ENCODE assay signal across 13 mouse cellular contexts in the genomic region with DNA sequence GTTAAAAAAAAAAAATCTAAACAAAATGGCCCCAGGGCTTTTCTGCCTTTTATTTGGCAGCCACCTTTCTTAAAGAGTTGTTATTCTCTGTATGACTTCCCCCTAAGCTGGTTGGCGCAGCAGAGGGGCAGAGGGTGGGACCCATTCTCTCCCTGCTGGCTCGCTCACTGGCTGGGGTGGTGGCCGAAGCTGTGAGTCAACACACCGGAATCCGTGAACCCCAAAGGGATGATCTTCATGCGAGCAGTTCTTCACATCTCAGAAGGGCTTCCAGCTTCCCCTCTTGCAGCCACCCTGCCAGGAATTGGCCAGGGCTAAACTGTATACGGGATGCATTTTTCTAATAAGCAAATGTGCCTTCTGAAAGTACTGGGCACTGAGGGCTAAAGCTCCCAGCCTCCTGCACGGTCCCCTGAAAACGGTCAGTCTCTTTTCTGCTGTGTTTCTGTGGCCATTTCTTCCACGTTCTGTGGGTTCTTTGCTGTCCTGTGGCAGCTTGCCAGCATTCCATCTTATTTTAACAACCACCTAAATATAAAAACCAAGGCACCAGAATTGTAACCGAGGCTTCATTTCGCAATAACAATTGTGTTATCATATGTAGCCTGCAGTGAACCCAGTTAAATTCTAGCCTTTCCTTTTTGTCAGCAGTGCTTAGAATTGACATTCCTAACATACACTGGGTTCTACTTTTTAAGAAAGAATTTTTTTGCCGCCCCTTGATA. TPM values are rescaled to one million over a fixed set of nuclear protein-coding genes. Genes with fewer than 3 reads are reported as not detected.
DNase-seq lines count a peak whose midpoint lies in the region; ATAC-seq and TF ChIP-seq lines count a peak whose summit lies in the region.
"Had no signal": no experiment of that assay in that cellular context is flagged by ENCODE, and none has a peak within 500 bp of the region (broad histone marks: within the 10 kb centered on the region; RNA-seq: fewer than 3 reads in every experiment).

No protein-coding gene starts in this region.

- H3K27ac ChIP-seq in embryonic facial prominence, embryonic 13.5 days, result no peak overlapping the region
- H3K27ac ChIP-seq in embryonic facial prominence, embryonic 10.5 days (replicated peaks), result no peak overlapping the region
- H3K27ac ChIP-seq in midbrain, embryonic 14.5 days (replicated peaks; ENCODE audit: low read depth, low read length), result no peak overlapping the region
- H3K27ac ChIP-seq in midbrain, embryonic 11.5 days (ENCODE audit: low read depth, low read length), result no peak overlapping the region
- H3K27ac ChIP-seq in heart, embryonic 12.5 days (ENCODE audit: poor library complexity, severe bottlenecking), result peak overlapping the region; percentile 69
- H3K27ac ChIP-seq in left cerebral cortex, adult 2 months, result no peak overlapping the region
- H3K27ac ChIP-seq: liver, embryonic 12.5 days; midbrain, embryonic 13.5 days had no signal

- H3K4me3 ChIP-seq in embryonic facial prominence, embryonic 13.5 days, result no peak overlapping the region
- no peak overlapping the region for H3K4me3 ChIP-seq in embryonic facial prominence, embryonic 10.5 days
- no peak overlapping the region for H3K4me3 ChIP-seq in midbrain, embryonic 14.5 days (replicated peaks; ENCODE audit: low read depth, low read length)
- no peak overlapping the region for H3K4me3 ChIP-seq in midbrain, embryonic 11.5 days (ENCODE audit: low read depth, low read length)
- H3K4me3 ChIP-seq in heart, embryonic 12.5 days, result 0 out of 2 replicates have a peak overlapping the region, but pooled peaks have one; percentile 9
- peak overlapping the region; percentile 2 for H3K4me3 ChIP-seq in myocyte
- H3K4me3 ChIP-seq in left cerebral cortex, adult 2 months, result no peak overlapping the region
- H3K4me3 ChIP-seq: liver, embryonic 12.5 days; midbrain, embryonic 13.5 days had no signal

- 40% methylated on average over 13 of the region's 13 CpGs for WGBS in embryonic facial prominence, embryonic 13.5 days
- 59% methylated on average over 13 of the region's 13 CpGs for WGBS in embryonic facial prominence, embryonic 10.5 days
- WGBS in midbrain, embryonic 14.5 days, result 64% methylated on average over 13 of the region's 13 CpGs
- 67% methylated on average over 13 of the region's 13 CpGs for WGBS in midbrain, embryonic 11.5 days
- WGBS in heart, embryonic 12.5 days, result 43% methylated on average over 13 of the region's 13 CpGs

- peaks cover 41% of the 10 kb centered on the region for H3K79me2 ChIP-seq in myocyte (ENCODE audit: control insufficient read depth, insufficient read depth)

- no peak for TF ChIP-seq POLR2A in myocyte (IDR thresholded peaks at IDR 0.05; ENCODE audit: insufficient read length, low read depth)

- H3K36me3 ChIP-seq in embryonic facial prominence, embryonic 13.5 days, result no peaks in the 10 kb centered on the region
- H3K36me3 ChIP-seq in embryonic facial prominence, embryonic 10.5 days (replicated peaks), result no peaks in the 10 kb centered on the region
- H3K36me3 ChIP-seq in midbrain, embryonic 14.5 days (ENCODE audit: control insufficient read depth, insufficient read depth, low read length), result no peaks in the 10 kb centered on the region
- H3K36me3 ChIP-seq in midbrain, embryonic 11.5 days (ENCODE audit: control insufficient read depth, insufficient read depth, low read length), result no peaks in the 10 kb centered on the region
- H3K36me3 ChIP-seq in heart, embryonic 12.5 days, result peaks cover 4% of the 10 kb centered on the region
- H3K36me3 ChIP-seq in myocyte (ENCODE audit: control insufficient read depth, insufficient read depth), result no peaks in the 10 kb centered on the region
- H3K36me3 ChIP-seq: liver, embryonic 12.5 days; midbrain, embryonic 13.5 days had no signal

- 0 out of 2 replicates have a peak, but pooled peaks cover 4% of the 10 kb centered on the region for H3K9me3 ChIP-seq in embryonic facial prominence, embryonic 13.5 days
- no peaks in the 10 kb centered on the region for H3K9me3 ChIP-seq in embryonic facial prominence, embryonic 10.5 days
- H3K9me3 ChIP-seq in midbrain, embryonic 14.5 days (ENCODE audit: control insufficient read depth, low read length), result no peaks in the 10 kb centered on the region
- H3K9me3 ChIP-seq in midbrain, embryonic 11.5 days (ENCODE audit: control insufficient read depth, low read length), result no peaks in the 10 kb centered on the region
- no peaks in the 10 kb centered on the region; the same call in 1 of the 2 replicates for H3K9me3 ChIP-seq in heart, embryonic 12.5 days (replicated peaks)
- H3K9me3 ChIP-seq: liver, embryonic 12.5 days; midbrain, embryonic 13.5 days had no signal

- H3K9ac ChIP-seq in embryonic facial prominence, embryonic 13.5 days, result no peak overlapping the region
- H3K9ac ChIP-seq in midbrain, embryonic 14.5 days (replicated peaks; ENCODE audit: low read length), result 0 out of 2 replicates have a peak overlapping the region, but pooled peaks have one; percentile 9
- H3K9ac ChIP-seq in midbrain, embryonic 11.5 days (ENCODE audit: low read length), result no peak overlapping the region
- H3K9ac ChIP-seq in heart, embryonic 12.5 days, result peak overlapping the region; percentile 61
- H3K9ac ChIP-seq: forebrain, postnatal 0 days; liver, embryonic 12.5 days; midbrain, embryonic 13.5 days had no signal

- H3K4me1 ChIP-seq in embryonic facial prominence, embryonic 13.5 days, result peaks cover 43% of the 10 kb centered on the region
- H3K4me1 ChIP-seq in embryonic facial prominence, embryonic 10.5 days, result peaks cover 31% of the 10 kb centered on the region
- H3K4me1 ChIP-seq in midbrain, embryonic 14.5 days (ENCODE audit: control insufficient read depth, insufficient read depth, low read length), result no peaks in the 10 kb centered on the region
- H3K4me1 ChIP-seq in midbrain, embryonic 11.5 days (ENCODE audit: control insufficient read depth, insufficient read depth, low read length), result no peaks in the 10 kb centered on the region
- peaks cover 55% of the 10 kb centered on the region for H3K4me1 ChIP-seq in heart, embryonic 12.5 days (replicated peaks)
- H3K4me1 ChIP-seq: liver, embryonic 12.5 days; midbrain, embryonic 13.5 days had no signal

- intact Hi-C loops in left cerebral cortex, adult 2 months (cut with DNase I), result no loop called here

- no peak for ATAC-seq in embryonic facial prominence, embryonic 13.5 days (ENCODE audit: insufficient number of reproducible peaks, insufficient read depth, low FRiP score, low TSS enrichment, low read depth)
- no peak for ATAC-seq in midbrain, embryonic 14.5 days (ENCODE audit: low FRiP score, low TSS enrichment)
- no peak for ATAC-seq in midbrain, embryonic 11.5 days (ENCODE audit: low FRiP score)
- no peak for ATAC-seq in heart, embryonic 12.5 days (ENCODE audit: insufficient number of reproducible peaks, low FRiP score)
- ATAC-seq: forebrain, postnatal 0 days; inflammation-experienced regulatory T-cells, adult 6 months; liver, embryonic 12.5 days; midbrain, embryonic 13.5 days had no signal

- 0 out of 2 replicates have a peak overlapping the region, but pooled peaks have one; percentile 11 for H3K4me2 ChIP-seq in embryonic facial prominence, embryonic 13.5 days
- no peak overlapping the region for H3K4me2 ChIP-seq in midbrain, embryonic 14.5 days (ENCODE audit: low read length)
- H3K4me2 ChIP-seq in midbrain, embryonic 11.5 days, result no peak overlapping the region
- H3K4me2 ChIP-seq in heart, embryonic 12.5 days, result peak overlapping the region; percentile 55
- H3K4me2 ChIP-seq in myocyte (ENCODE audit: low read depth), result peak overlapping the region; percentile 82
- H3K4me2 ChIP-seq: liver, embryonic 12.5 days; midbrain, embryonic 13.5 days had no signal

- no peaks in the 10 kb centered on the region for H3K27me3 ChIP-seq in embryonic facial prominence, embryonic 13.5 days
- H3K27me3 ChIP-seq in embryonic facial prominence, embryonic 10.5 days (replicated peaks; ENCODE audit: low read depth, poor library complexity, severe bottlenecking), result no peaks in the 10 kb centered on the region
- H3K27me3 ChIP-seq in midbrain, embryonic 14.5 days (ENCODE audit: control insufficient read depth, insufficient read depth, low read length), result no peaks in the 10 kb centered on the region
- no peaks in the 10 kb centered on the region for H3K27me3 ChIP-seq in midbrain, embryonic 11.5 days (ENCODE audit: control insufficient read depth, insufficient read depth, low read length)
- H3K27me3 ChIP-seq in heart, embryonic 12.5 days (replicated peaks), result no peaks in the 10 kb centered on the region
- H3K27me3 ChIP-seq in myocyte (ENCODE audit: control insufficient read depth, insufficient read depth, insufficient read length), result no peaks in the 10 kb centered on the region
- H3K27me3 ChIP-seq: liver, embryonic 12.5 days; midbrain, embryonic 13.5 days had no signal

- DNase-seq in embryonic facial prominence, embryonic 10.5 days (ENCODE audit: low spot score), result no peak
- no peak for DNase-seq in midbrain, embryonic 14.5 days
- no peak for DNase-seq in midbrain, embryonic 11.5 days (ENCODE audit: low spot score, missing footprints)
- no peak for DNase-seq in left cerebral cortex, adult 2 months (ENCODE audit: extremely low spot score in 1 of 2, low spot score in 2 of 2)
- no peak for DNase-seq in layer of hippocampus, adult 9-11 months
- DNase-seq: B cell, adult 2 months; forebrain, postnatal 0 days had no signal

- no peak for TF ChIP-seq CTCF in left cerebral cortex, adult 2 months (IDR thresholded peaks at IDR 0.05)

- H3ac ChIP-seq in myocyte (ENCODE audit: control insufficient read depth, insufficient read length), result no peak overlapping the region

TF ChIP-seq in myocyte, 11 proteins besides CTCF, POLR2A, EP300 and RAD21 (continues in another document):
- TF ChIP-seq POLR2AphosphoS2 (IDR thresholded peaks at IDR 0.05; ENCODE audit: insufficient read length, low read depth), result no peak

RNA-seq across cellular contexts. Expression of a gene that starts 22.3 kb away (rescaled TPM):
- 44.7 and 49.9 TPM in 2 replicates for polyA plus RNA-seq in embryonic facial prominence, embryonic 13.5 days (2015; fragmentation: Nextera tagmentation; extraction: Ambion mirVana)
- 20.6 and 26.1 TPM in 2 replicates for polyA plus RNA-seq in embryonic facial prominence, embryonic 10.5 days (2016; fragmentation: Nextera tagmentation; extraction: Ambion mirVana)
- polyA plus RNA-seq in midbrain, embryonic 14.5 days (2014; fragmentation: Nextera tagmentation; extraction: Ambion mirVana), result 37.9 and 48.1 TPM in 2 replicates
- polyA plus RNA-seq in midbrain, embryonic 11.5 days (2014; fragmentation: Nextera tagmentation; extraction: Ambion mirVana), result 44.6 and 49.8 TPM in 2 replicates
- polyA plus RNA-seq in heart, embryonic 12.5 days (2016; fragmentation: Nextera tagmentation; extraction: Ambion mirVana), result 80.4 and 84.9 TPM in 2 replicates
- 17.8 TPM for polyA plus RNA-seq in myocyte (2012; fragmentation: generic; extraction: Trizol)
- 10 to 100 TPM; 32.9 to 34.4 TPM for total RNA-seq in left cerebral cortex, adult 2 months (2021)
- polyA plus RNA-seq: inflammation-experienced regulatory T-cells, adult 6 months had no signal

RNA-seq across cellular contexts. Expression of a gene that starts 46.5 kb away (rescaled TPM):
- 49.0 and 49.7 TPM in 2 replicates for polyA plus RNA-seq in embryonic facial prominence, embryonic 13.5 days (2015; fragmentation: Nextera tagmentation; extraction: Ambion mirVana)
- polyA plus RNA-seq in embryonic facial prominence, embryonic 10.5 days (2016; fragmentation: Nextera tagmentation; extraction: Ambion mirVana), result 37.1 and 39.7 TPM in 2 replicates
- 56.0 and 76.2 TPM in 2 replicates for polyA plus RNA-seq in midbrain, embryonic 14.5 days (2014; fragmentation: Nextera tagmentation; extraction: Ambion mirVana)
- 50.7 and 58.1 TPM in 2 replicates for polyA plus RNA-seq in midbrain, embryonic 11.5 days (2014; fragmentation: Nextera tagmentation; extraction: Ambion mirVana)
- 63.6 and 66.1 TPM in 2 replicates for polyA plus RNA-seq in heart, embryonic 12.5 days (2016; fragmentation: Nextera tagmentation; extraction: Ambion mirVana)
- polyA plus RNA-seq in myocyte (2012; fragmentation: generic; extraction: Trizol), result 17.4 TPM
- total RNA-seq in left cerebral cortex, adult 2 months (2021), result 10 to 100 TPM; 41.9 to 46.7 TPM

Comparison
In these comparisons a context has a peak if more than half of its experiments do, and no peak if none do; other contexts are left out.
1. H3K9ac ChIP-seq: peak in midbrain, embryonic 14.5 days (single experiment) and heart, embryonic 12.5 days (single experiment); none in embryonic facial prominence, embryonic 13.5 days (single experiment) and midbrain, embryonic 11.5 days (single experiment).
2. H3K4me2 ChIP-seq: peak in embryonic facial prominence, embryonic 13.5 days (single experiment), heart, embryonic 12.5 days (single experiment) and myocyte (single experiment); none in midbrain, embryonic 14.5 days (single experiment) and midbrain, embryonic 11.5 days (single experiment).
3. H3K4me3 ChIP-seq: peak in heart, embryonic 12.5 days (single experiment) and myocyte (single experiment); none in embryonic facial prominence, embryonic 13.5 days (single experiment), embryonic facial prominence, embryonic 10.5 days (single experiment), midbrain, embryonic 14.5 days (single experiment), midbrain, embryonic 11.5 days (single experiment) and left cerebral cortex, adult 2 months (single experiment).